Mouse (Mus musculus) kidney, postnatal 10 days (tissue): ENCODE measurements around the gene Ccdc84.
"Not testable (repeated sequence)": the region's sequence is repeated elsewhere in the genome, so short reads cannot be mapped to it uniquely, and the experiment has no call there.

Experiments used
- DNase-seq: peaks from one replicate; pipeline ENCODE4 v3.0.0; 2021; ENCODE audit warnings: mixed read lengths

Ccdc84 gene

DNA sequence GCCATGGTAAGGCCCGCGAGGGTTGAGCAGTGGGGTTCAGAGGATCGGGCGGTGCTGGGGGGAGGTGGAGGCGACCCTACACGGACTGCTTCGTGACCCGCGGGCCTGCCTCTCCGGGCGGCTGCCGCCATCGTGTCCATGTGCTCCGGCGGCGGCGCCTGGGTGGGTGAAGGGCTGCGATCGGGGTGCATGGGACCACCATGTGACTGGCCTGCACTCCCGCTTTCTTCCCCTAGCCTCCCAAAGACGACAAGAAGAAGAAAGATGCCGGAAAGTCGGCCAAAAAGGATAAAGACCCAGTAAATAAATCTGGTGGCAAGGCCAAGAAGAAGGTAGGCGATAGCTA is 10.6 kb downstream of the Ccdc84 start:
- DNase-seq, result no peak

- DNase-seq, result peak; percentile 96
Measured at GRCm38 (mm10) chr9:44406906-44407751, 11.2 kb downstream of the Ccdc84 start, which contains the start of the genes Rps25 and Trappc4. Rps25 (plus strand) TSS chr9:44407139. Trappc4 (minus strand) TSS chr9:44407600.

DNA sequence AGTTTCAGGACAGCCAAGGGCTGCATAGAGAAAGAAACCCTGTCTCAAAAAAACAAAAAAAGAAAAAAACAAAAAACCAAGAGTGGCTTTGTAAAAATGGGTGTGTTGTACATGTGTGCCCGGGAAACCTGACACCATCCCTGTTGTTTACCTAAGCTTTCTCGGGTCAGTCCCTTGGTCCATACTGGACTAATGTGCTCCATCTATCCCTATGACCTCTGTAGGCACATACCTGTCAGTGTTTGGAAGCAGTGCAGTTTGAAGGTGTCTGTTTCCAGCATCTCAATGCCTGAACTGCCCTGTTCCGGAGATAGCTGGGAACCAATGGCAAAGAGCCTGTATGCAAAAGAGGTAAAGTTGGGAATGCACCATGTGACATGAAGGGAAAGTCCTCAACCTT is 13.4 kb downstream of the Ccdc84 start:
- no peak for DNase-seq

- DNase-seq, result peak; percentile 69
Measured at GRCm38 (mm10) chr9:44401081-44401480, 17.3 kb downstream of the Ccdc84 start.

GRCm38 (mm10) chr9:44399795-44400114 is 18.6 kb downstream of the Ccdc84 start:
- no peak for DNase-seq

- DNase-seq, result peak; percentile 26
Measured at GRCm38 (mm10) chr9:44399114-44399794, 19.1 kb downstream of the Ccdc84 start.

DNA sequence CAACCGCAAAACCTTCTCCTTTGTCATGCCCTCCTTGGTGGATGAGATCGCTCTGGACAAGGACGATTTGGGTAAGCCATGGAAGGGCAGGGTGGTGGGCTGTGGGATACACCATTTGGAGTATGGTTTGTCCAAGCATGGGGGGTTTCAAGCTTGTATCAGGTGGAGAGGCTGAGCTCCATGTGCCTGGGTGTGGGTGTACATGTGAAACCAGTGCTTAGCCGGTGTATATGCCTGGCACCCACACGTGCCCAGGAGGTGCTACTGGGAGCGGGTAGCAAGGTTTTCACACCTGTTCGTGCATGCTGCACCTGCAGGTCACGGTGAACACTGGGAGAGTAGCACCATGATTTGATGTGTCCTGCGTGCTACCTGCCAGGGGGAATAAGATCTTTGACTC is 19.8 kb downstream of the Ccdc84 start:
- DNase-seq, result no peak

- DNase-seq, result peak; percentile 76
Measured at GRCm38 (mm10) chr9:44398087-44398486, 20.3 kb downstream of the Ccdc84 start.

DNA sequence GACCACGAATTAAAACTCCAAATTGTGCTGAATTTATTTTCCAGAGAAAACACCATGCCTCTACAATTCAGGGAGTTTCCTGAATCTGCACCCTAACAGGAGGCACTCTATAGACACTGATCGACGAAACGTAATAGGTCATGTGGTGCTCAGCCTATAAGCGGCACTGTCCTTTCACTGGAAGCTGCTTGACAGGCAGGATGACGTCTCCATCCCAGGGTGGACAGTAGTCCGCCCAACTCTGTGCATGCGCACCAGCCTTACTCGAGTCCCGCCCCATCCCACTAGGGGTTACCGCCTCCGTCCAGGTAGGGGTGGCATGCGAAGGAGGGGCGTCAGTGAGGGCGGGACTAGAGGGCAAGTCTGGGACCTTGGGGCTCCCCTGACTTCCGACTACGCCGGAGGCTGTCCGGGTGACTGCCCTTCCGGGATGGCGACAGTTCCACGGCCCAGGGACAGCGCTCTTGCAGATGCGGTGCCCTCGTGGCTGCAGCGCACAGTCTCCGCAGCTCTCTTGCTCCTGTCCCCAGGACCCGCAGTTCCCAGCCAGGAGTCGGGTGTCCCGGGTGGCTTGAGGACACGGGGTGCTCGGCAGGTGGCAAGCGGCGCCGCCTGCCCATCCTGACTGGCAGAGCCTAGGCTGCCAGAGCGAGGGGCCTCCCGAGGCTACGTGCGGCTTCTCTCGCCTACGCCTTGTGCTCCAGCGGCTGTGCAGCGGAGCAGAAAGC is 21.5 kb downstream of the Ccdc84 start, which contains the start of gene Slc37a4:
Gene Slc37a4, plus strand, starts transcription at position 169 of the 728 bp plus-strand sequence.
- DNase-seq, result peak; percentile 96

GRCm38 (mm10) chr9:44391466-44391865 is 26.9 kb downstream of the Ccdc84 start:
- peak; percentile 90 for DNase-seq

DNA sequence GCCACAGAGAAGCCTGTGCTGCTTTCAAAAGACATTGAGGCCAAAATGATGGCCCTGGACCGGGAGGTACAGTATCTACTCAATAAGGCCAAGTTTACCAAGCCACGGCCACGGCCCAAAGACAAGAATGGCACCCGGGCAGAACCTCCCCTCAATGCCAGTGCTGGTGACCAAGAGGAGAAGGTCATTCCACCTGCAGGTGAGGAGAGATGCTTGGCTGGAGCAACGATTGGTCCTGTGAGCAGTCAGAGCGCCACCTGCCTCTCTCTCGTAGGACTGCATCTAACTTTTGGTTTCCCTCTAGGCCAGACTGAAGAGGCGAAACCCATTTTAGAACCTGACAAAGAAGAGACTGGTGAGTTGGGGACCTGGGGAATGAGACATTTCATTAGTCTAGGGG is 29.1 kb downstream of the Ccdc84 start:
- peak; percentile 70 for DNase-seq

DNA sequence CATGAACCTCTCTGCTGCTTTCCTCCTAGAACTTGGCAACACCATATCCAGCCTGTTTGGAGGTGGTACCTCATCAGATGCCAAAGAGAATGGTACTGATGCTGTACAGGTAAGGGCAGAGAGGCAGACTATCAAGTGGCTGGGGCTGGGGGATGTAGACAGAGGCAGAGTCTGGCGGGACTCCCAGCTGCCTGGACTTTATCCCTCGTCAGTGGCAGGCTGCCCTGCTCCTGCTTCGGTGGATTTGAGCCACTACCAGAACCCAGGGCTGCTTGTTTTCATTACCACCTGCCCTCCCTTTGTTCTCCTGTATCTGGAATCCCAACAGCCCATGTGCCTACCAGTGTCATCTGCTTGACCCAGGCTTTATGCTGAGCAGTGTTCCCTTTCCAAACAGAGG is 31.1 kb downstream of the Ccdc84 start:
- no peak for DNase-seq

GRCm38 (mm10) chr9:44384596-44384995 is 33.8 kb downstream of the Ccdc84 start:
- no peak for DNase-seq

DNA sequence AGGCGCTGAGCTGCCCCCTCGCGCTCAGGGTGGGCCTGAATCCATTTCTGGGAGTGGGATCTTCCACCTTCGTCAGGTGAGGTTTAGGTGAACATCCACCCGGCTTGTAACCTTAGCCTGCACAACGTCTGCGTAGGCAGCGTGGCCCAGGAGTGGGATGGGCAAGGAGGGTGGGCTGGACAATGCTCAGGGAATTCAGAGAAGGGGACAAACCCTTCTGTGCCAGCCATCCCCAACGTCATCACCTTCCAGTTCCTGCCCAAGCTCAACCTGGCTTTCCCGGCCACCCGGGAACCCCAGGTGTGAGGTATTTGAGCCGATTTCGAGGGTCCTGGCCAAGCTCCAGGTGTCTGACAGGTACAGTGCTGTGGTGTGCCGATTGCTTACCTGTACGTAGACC is 38.5 kb downstream of the Ccdc84 start:
- DNase-seq, result peak; percentile 34

- DNase-seq, result peak; percentile 100
Measured at GRCm38 (mm10) chr9:44379054-44379834, 39.1 kb downstream of the Ccdc84 start, which contains the start of gene Hyou1. Hyou1 (plus strand) TSS chr9:44379490.

DNA sequence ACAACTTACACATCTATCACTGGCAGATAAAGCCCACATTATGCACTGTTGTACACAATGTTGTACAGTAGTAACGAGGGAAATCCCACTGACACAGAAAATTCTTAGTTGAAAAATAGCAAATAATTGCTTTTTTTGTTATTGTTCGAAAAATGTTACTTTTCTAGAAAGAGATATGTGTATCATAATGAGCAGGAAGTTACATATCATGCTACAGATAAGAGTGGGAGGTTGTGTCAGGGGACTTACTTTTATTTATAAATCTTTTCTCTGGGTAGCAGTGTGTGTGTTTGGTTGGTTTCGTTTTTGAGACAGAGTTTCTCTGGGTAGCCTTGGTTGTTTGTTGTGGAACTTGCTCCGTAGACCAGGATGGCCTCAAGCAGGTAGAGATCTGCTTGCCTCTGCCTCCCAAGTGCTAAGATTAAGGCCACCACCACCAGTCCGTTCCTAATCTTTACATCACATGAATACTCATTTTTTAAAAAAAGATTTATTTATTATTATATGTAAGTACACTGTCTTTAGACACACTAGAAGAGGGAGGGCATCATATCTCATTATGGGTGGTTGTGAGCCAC is 40.1 kb downstream of the Ccdc84 start:
- no peak for DNase-seq

GRCm38 (mm10) chr9:44377335-44377734 is 41.0 kb downstream of the Ccdc84 start:
- DNase-seq, result not testable (repeated sequence)

- DNase-seq, result no peak
Measured at GRCm38 (mm10) chr9:44376141-44376540, 42.2 kb downstream of the Ccdc84 start.

DNA sequence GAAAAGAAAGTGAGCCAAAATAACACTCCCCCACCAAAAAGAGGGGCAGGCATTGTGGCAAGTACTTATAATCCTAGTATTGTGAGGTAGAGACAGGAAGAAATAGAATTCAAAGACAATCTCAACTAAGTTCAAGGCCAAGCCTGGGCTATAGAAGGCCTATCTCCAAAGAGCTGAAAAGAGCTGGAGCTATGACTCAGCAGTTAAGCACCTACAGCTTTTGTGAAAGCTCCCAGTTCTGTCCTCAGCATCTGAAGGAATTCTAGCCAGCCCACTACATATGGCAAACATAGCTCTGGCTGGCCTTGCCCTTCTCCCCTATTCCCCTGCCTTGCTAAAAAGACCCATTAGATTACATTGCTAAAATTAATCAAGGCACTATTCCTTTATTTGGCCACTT is 45.0 kb downstream of the Ccdc84 start:
- no peak for DNase-seq

- DNase-seq, result peak; percentile 33
Measured at GRCm38 (mm10) chr9:44364480-44364879, 53.9 kb downstream of the Ccdc84 start.

DNA sequence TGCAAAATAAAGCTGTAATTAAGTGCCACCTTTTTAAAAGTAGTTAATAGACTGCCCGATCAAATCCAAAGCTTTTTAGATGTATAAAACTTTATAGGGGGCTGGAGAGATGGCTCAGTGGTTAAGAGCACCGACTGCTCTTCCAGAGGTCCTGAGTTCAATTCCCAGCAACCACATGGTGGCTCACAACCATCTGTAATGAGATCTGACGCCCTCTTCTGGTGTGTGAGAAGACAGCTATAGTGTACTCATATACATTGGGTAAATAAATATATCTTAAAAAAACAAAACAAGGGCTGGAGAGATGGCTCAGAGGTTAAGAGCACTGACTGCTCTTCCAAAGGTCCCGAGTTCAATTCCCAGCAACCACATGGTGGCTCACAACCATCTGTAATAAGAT is 56.4 kb downstream of the Ccdc84 start:
- not testable (repeated sequence) for DNase-seq
